Mouse (Mus musculus): ENCODE results near the gene Cstb. TPM values are rescaled to one million over a fixed set of nuclear protein-coding genes. Genes with fewer than 3 reads are reported as not detected.
A peak's percentile ranks its signal among the peaks of the same experiment; 100 is the strongest.

The Cstb gene
- polyA plus RNA-seq, 1 experiment from 2014 or later = 675 TPM

- Histone ChIP-seq H3K4me3 (ENCODE audit: low read depth, low read length) (no peak overlapping the region), H3K27ac (replicated peaks) (no peak overlapping the region), H3K27me3 (ENCODE audit: control insufficient read depth, insufficient read depth, low read length) (no peaks in the 10 kb centered on the region), H3K4me1 (replicated peaks; ENCODE audit: control insufficient read depth, insufficient read depth) (no peaks in the 10 kb centered on the region), H3K9ac (ENCODE audit: low read length) (no peak overlapping the region), H3K36me3 (ENCODE audit: control insufficient read depth, insufficient read depth, low read length) (0 out of 2 replicates have a peak, but pooled peaks cover 8% of the 10 kb centered on the region), H3K4me2 (replicated peaks; ENCODE audit: low read depth) (no peak overlapping the region), H3K9me3 (ENCODE audit: control insufficient read depth, low read length) (no peaks in the 10 kb centered on the region)
- no peak for TF ChIP-seq CTCF (IDR thresholded peaks at IDR 0.05; ENCODE audit: low read depth)
- TF ChIP-seq EP300 (optimal IDR thresholded peaks at IDR 0.05) = no peak
- ATAC-seq (ENCODE audit: low FRiP score, low TSS enrichment) (no peak), DNase-seq (ENCODE audit: low spot score) (no peak)
- WGBS = 90% methylated on average over 3 of the region's 3 CpGs
These were observed 20.7 kb downstream of the Cstb start for GRCm38 (mm10) chr10:78446195-78446594.

DNA sequence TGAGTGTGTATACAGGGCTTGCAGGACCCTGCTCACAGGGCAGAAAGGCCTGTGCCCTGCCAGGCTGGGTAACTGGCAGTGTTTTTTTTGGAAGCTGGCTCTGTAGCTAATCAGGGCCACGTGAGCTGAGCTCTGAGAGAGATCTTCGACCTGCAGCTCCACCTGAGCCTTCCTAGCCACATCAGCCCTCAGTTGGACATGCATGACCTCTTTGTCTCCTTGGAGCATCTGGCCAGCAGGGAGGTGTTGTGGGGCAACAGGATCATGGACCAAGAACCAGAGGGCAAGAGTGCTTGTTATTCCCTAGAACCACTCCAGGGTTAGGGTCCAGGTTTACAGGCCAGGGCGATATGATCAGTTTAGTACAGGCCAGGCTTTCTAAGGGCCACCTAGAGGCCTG is 21.9 kb downstream of the Cstb start:
- H3K27ac ChIP-seq (replicated peaks) = no peak overlapping the region
- ATAC-seq (ENCODE audit: low FRiP score, low TSS enrichment) (no peak), DNase-seq (ENCODE audit: low spot score) (no peak)
- TF ChIP-seq EP300 (optimal IDR thresholded peaks at IDR 0.05) (no peak), CTCF (IDR thresholded peaks at IDR 0.05; ENCODE audit: low read depth) (no peak)
- no peaks in the 10 kb centered on the region for H3K27me3 ChIP-seq (ENCODE audit: control insufficient read depth, insufficient read depth, low read length)
- H3K4me1 ChIP-seq (replicated peaks; ENCODE audit: control insufficient read depth, insufficient read depth) = no peaks in the 10 kb centered on the region
- no peaks in the 10 kb centered on the region for H3K9me3 ChIP-seq (ENCODE audit: control insufficient read depth, low read length)
- H3K9ac ChIP-seq (ENCODE audit: low read length) = no peak overlapping the region
- H3K4me3 ChIP-seq (ENCODE audit: low read depth, low read length) = no peak overlapping the region
- 0 out of 2 replicates have a peak, but pooled peaks cover 8% of the 10 kb centered on the region for H3K36me3 ChIP-seq (ENCODE audit: control insufficient read depth, insufficient read depth, low read length)
- H3K4me2 ChIP-seq (replicated peaks; ENCODE audit: low read depth) = no peak overlapping the region
- 72% methylated on average over 3 of the region's 3 CpGs for WGBS

GRCm38 (mm10) chr10:78450761-78451160 is 25.3 kb downstream of the Cstb start:
- DNase-seq (ENCODE audit: low spot score) (no peak), ATAC-seq (ENCODE audit: low FRiP score, low TSS enrichment) (no peak)
- Histone ChIP-seq H3K4me3 (ENCODE audit: low read depth, low read length) (no peak overlapping the region), H3K4me2 (replicated peaks; ENCODE audit: low read depth) (no peak overlapping the region), H3K27ac (replicated peaks) (no peak overlapping the region), H3K36me3 (ENCODE audit: control insufficient read depth, insufficient read depth, low read length) (0 out of 2 replicates have a peak, but pooled peaks cover 6% of the 10 kb centered on the region), H3K27me3 (ENCODE audit: control insufficient read depth, insufficient read depth, low read length) (no peaks in the 10 kb centered on the region), H3K9me3 (ENCODE audit: control insufficient read depth, low read length) (no peaks in the 10 kb centered on the region), H3K4me1 (replicated peaks; ENCODE audit: control insufficient read depth, insufficient read depth) (no peaks in the 10 kb centered on the region), H3K9ac (ENCODE audit: low read length) (no peak overlapping the region)
- TF ChIP-seq EP300 (optimal IDR thresholded peaks at IDR 0.05) (no peak), CTCF (IDR thresholded peaks at IDR 0.05; ENCODE audit: low read depth) (peak; percentile 41)
- 87% methylated on average over 5 of the region's 5 CpGs for WGBS

GRCm38 (mm10) chr10:78452641-78453040 is 27.2 kb downstream of the Cstb start:
- Histone ChIP-seq H3K9ac (ENCODE audit: low read length) (no peak overlapping the region), H3K9me3 (ENCODE audit: control insufficient read depth, low read length) (no peaks in the 10 kb centered on the region), H3K4me3 (ENCODE audit: low read depth, low read length) (no peak overlapping the region), H3K4me1 (replicated peaks; ENCODE audit: control insufficient read depth, insufficient read depth) (no peaks in the 10 kb centered on the region; the same call in 1 of the 2 replicates), H3K27me3 (ENCODE audit: control insufficient read depth, insufficient read depth, low read length) (no peaks in the 10 kb centered on the region), H3K27ac (replicated peaks) (no peak overlapping the region), H3K4me2 (replicated peaks; ENCODE audit: low read depth) (no peak overlapping the region), H3K36me3 (ENCODE audit: control insufficient read depth, insufficient read depth, low read length) (0 out of 2 replicates have a peak, but pooled peaks cover 6% of the 10 kb centered on the region)
- ATAC-seq (ENCODE audit: low FRiP score, low TSS enrichment) = no peak
- DNase-seq (ENCODE audit: low spot score) = no peak
- 74% methylated on average over 4 of the region's 4 CpGs for WGBS
- no peak for TF ChIP-seq EP300 (optimal IDR thresholded peaks at IDR 0.05)
- TF ChIP-seq CTCF (IDR thresholded peaks at IDR 0.05; ENCODE audit: low read depth) = no peak

DNA sequence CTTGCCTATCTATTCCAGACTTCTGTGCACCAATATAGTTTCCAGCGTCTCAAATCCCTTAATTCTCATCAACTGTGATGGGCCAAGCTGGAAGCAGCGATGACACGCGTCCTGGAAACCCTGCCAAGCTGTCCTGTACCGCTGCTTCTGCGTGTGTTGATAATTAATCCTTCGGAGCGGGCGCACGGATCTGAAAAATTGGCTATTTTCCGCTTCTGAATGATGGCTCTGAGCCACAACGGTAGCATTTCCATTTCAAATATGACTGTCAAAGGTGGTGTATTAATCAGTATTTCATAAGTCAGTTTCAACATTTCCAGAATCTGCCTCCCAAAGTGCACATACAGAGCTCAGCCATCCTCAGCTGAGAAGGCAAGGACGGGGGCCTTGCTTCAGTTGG is 31.2 kb downstream of the Cstb start:
- no peak overlapping the region for H3K4me2 ChIP-seq (replicated peaks; ENCODE audit: low read depth)
- TF ChIP-seq CTCF (IDR thresholded peaks at IDR 0.05; ENCODE audit: low read depth) (no peak), EP300 (optimal IDR thresholded peaks at IDR 0.05) (no peak)

DNA sequence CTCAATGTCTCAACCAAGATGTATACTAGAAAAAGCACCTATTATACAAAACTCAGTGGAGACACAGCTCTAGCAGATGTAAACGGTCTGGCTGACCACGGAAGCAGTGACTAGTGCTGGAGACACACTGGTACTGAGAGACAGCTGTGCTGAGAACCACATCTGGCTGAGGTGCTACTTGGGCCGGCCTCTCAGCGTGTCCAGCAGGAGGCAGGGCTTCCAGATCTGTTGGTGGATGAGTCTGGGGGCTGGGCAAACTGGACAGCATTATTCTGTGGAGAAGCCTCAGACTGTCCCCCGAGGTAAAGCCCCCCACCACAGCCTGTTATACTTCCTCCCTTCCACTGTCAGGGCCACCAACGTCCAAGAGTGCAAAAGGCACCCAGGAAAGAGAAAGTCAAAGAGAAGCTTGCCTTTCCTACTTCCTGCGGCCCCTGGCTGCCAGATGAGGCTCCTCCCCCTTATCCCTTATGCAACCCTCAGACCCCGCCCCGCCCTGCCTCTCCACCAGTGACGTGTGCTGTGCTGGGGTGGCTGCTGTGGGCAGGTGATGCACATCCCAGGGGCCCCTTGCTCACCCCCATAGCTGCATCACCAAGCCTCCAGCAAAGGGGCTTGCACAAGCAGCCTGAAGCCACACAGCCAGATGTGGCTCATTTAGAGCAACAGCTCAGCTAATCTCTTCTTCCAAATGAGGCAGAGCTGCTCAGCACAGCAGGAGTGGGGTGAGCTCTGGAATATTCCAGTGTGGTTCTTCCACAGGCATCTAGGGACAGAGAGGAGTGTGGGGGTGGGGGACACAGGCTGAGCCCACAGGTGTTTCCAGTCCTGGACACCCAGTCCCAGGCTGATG is 32.3 kb downstream of the Cstb start:
- ATAC-seq (ENCODE audit: low FRiP score, low TSS enrichment) = peak; percentile 72
- Histone ChIP-seq H3K27me3 (ENCODE audit: control insufficient read depth, insufficient read depth, low read length) (no peaks in the 10 kb centered on the region), H3K27ac (replicated peaks) (peak overlapping the region; percentile 70), H3K4me2 (replicated peaks; ENCODE audit: low read depth) (peak overlapping the region; percentile 35; the same call in 1 of the 2 replicates), H3K9ac (ENCODE audit: low read length) (no peak overlapping the region; the same call in 1 of the 2 replicates), H3K9me3 (ENCODE audit: control insufficient read depth, low read length) (no peaks in the 10 kb centered on the region), H3K4me1 (replicated peaks; ENCODE audit: control insufficient read depth, insufficient read depth) (peaks cover 2% of the 10 kb centered on the region; the same call in 1 of the 2 replicates), H3K4me3 (ENCODE audit: low read depth, low read length) (0 out of 2 replicates have a peak overlapping the region, but pooled peaks have one; percentile 6), H3K36me3 (ENCODE audit: control insufficient read depth, insufficient read depth, low read length) (no peaks in the 10 kb centered on the region)
- TF ChIP-seq CTCF (IDR thresholded peaks at IDR 0.05; ENCODE audit: low read depth) = peak; percentile 48
- TF ChIP-seq EP300 (optimal IDR thresholded peaks at IDR 0.05) = no peak
- 27% methylated on average over 10 of the region's 10 CpGs for WGBS
- peak; percentile 73 for DNase-seq (ENCODE audit: low spot score)

More for the DNA sequence above, 31.2 kb downstream of the Cstb start:
- Histone ChIP-seq H3K9me3 (ENCODE audit: control insufficient read depth, low read length) (no peaks in the 10 kb centered on the region), H3K4me1 (replicated peaks; ENCODE audit: control insufficient read depth, insufficient read depth) (peaks cover 2% of the 10 kb centered on the region; the same call in 1 of the 2 replicates), H3K27me3 (ENCODE audit: control insufficient read depth, insufficient read depth, low read length) (no peaks in the 10 kb centered on the region), H3K27ac (replicated peaks) (no peak overlapping the region), H3K36me3 (ENCODE audit: control insufficient read depth, insufficient read depth, low read length) (no peaks in the 10 kb centered on the region), H3K4me3 (ENCODE audit: low read depth, low read length) (no peak overlapping the region), H3K9ac (ENCODE audit: low read length) (no peak overlapping the region)
- ATAC-seq (ENCODE audit: low FRiP score, low TSS enrichment) (no peak), DNase-seq (ENCODE audit: low spot score) (no peak)
- WGBS = 57% methylated on average over 13 of the region's 13 CpGs

Measured in stomach, postnatal 0 days (tissue).